Mouse (Mus musculus) MEL (cell line): ENCODE measurements around the gene Hpse2. TPM values are rescaled to one million over a fixed set of nuclear protein-coding genes. Genes with fewer than 3 reads are reported as not detected.

Source experiments
- DNase-seq: peaks from one replicate; pipeline ENCODE4 v3.0.0; 2011; ENCODE audit warnings: low read depth, low spot score
- H3K27ac ChIP-seq: 2 replicates; pipeline ENCODE4 v1.5.1; 2012; ENCODE audit warnings: low read depth, mild to moderate bottlenecking, control low read depth, low read length, moderate library complexity; ENCODE audit not compliant: control insufficient read depth
- H3K27me3 ChIP-seq, 2 experiments: fragments of 150-350 bp in 1 of 2; sonication (generic) in 1 of 2; 2 replicates each; pipeline ENCODE4 v1.6.1; 2012; ENCODE audit warnings: low read length in 2 of 2, mild to moderate bottlenecking in 2 of 2, improper control_type of control experiment in 1 of 2, moderate library complexity in 1 of 2; ENCODE audit not compliant: insufficient read depth in 2 of 2, control insufficient read depth in 1 of 2
- H3K36me3 ChIP-seq, 2 experiments: 2 replicates each; pipeline ENCODE4 v1.6.1; 2012 to 2014; ENCODE audit warnings: low read length in 2 of 2, improper control_type of control experiment in 1 of 2, inconsistent platforms in 1 of 2, mild to moderate bottlenecking in 1 of 2; ENCODE audit not compliant: insufficient read depth in 2 of 2, control insufficient read depth in 1 of 2
- H3K4me1 ChIP-seq, 2 experiments: fragments of 150-350 bp in 1 of 2; sonication (generic) in 1 of 2; 2 replicates each; pipeline ENCODE4 v1.6.1; 2012; ENCODE audit warnings: low read length in 2 of 2, improper control_type of control experiment in 1 of 2, mild to moderate bottlenecking in 1 of 2; ENCODE audit not compliant: insufficient read depth in 2 of 2, control insufficient read depth in 1 of 2
- H3K4me3 ChIP-seq, 2 experiments: fragments of 150-350 bp in 1 of 2; sonication (generic) in 1 of 2; 2 replicates each; pipeline ENCODE4 v1.5.1; 2012; ENCODE audit warnings: low read depth in 2 of 2, low read length in 2 of 2, mild to moderate bottlenecking in 2 of 2, moderate library complexity in 2 of 2, control low read depth in 1 of 2, improper control_type of control experiment in 1 of 2; ENCODE audit not compliant: control insufficient read depth in 1 of 2, insufficient read depth in 1 of 2
- H3K79me2 ChIP-seq: 2 replicates; pipeline ENCODE4 v1.6.1; 2012; ENCODE audit warnings: mild to moderate bottlenecking, low read length, moderate library complexity; ENCODE audit not compliant: control insufficient read depth, poor library complexity, insufficient read depth
- H3K9ac ChIP-seq: 2 replicates; pipeline ENCODE4 v1.6.1; 2012; ENCODE audit warnings: low read depth, mild to moderate bottlenecking, control low read depth, low read length, moderate library complexity; ENCODE audit not compliant: control insufficient read depth, poor library complexity, severe bottlenecking
- H3K9me3 ChIP-seq: fragments of 150-350 bp; sonication (generic); replicated peaks from 2 replicates; pipeline ENCODE4 v1.6.1; 2012; ENCODE audit warnings: mild to moderate bottlenecking, low read length, improper control_type of control experiment, moderate library complexity; ENCODE audit not compliant: insufficient read depth
- BHLHE40 ChIP-seq: IDR thresholded peaks from 2 replicates; pipeline ENCODE4 v1.6.1; 2012; ENCODE audit warnings: low read depth, mild to moderate bottlenecking, inconsistent platforms, low read length, improper control_type of control experiment, borderline replicate concordance
- CHD1 ChIP-seq: IDR thresholded peaks from 2 replicates; pipeline ENCODE4 v1.6.1; 2012; ENCODE audit warnings: low read depth, mild to moderate bottlenecking, inconsistent platforms, low read length, improper control_type of control experiment
- E2F4 ChIP-seq: IDR thresholded peaks from 2 replicates; pipeline ENCODE4 v1.6.1; 2011; ENCODE audit warnings: low read depth, low read length, improper control_type of control experiment, borderline replicate concordance
- EP300 ChIP-seq, 2 experiments: IDR thresholded peaks; 2 replicates each; pipeline ENCODE4 v1.6.1; 2011; ENCODE audit warnings: improper control_type of control experiment in 2 of 2, low read length in 2 of 2, low read depth in 1 of 2, mild to moderate bottlenecking in 1 of 2
- GABPA ChIP-seq: IDR thresholded peaks from 2 replicates; pipeline ENCODE4 v1.6.1; 2012; ENCODE audit warnings: low read depth, mild to moderate bottlenecking, inconsistent platforms, low read length, improper control_type of control experiment, moderate library complexity
- MAFK ChIP-seq: IDR thresholded peaks from 2 replicates; pipeline ENCODE4 v1.6.1; 2011; ENCODE audit warnings: low read depth, mild to moderate bottlenecking, low read length, improper control_type of control experiment, borderline replicate concordance
- MYB ChIP-seq: IDR thresholded peaks from 2 replicates; pipeline ENCODE4 v1.6.1; 2011; ENCODE audit warnings: mild to moderate bottlenecking, low read depth, low read length, improper control_type of control experiment
- MYC ChIP-seq: IDR thresholded peaks from 2 replicates; pipeline ENCODE4 v1.6.1; 2011; ENCODE audit warnings: low read depth, mild to moderate bottlenecking, low read length, improper control_type of control experiment, moderate library complexity
- NRF1 ChIP-seq: IDR thresholded peaks from 2 replicates; pipeline ENCODE4 v1.6.1; 2014; ENCODE audit warnings: low read depth, mild to moderate bottlenecking, inconsistent platforms, low read length, improper control_type of control experiment, moderate library complexity; ENCODE audit not compliant: poor library complexity, insufficient read depth, severe bottlenecking
- POLR2A ChIP-seq, 2 experiments: IDR thresholded peaks; 2 replicates each; pipeline ENCODE4 v1.6.1; 2011 to 2012; ENCODE audit warnings: low read length in 2 of 2, mild to moderate bottlenecking in 2 of 2, control low read depth in 1 of 2, improper control_type of control experiment in 1 of 2, low read depth in 1 of 2, moderate library complexity in 1 of 2; ENCODE audit not compliant: control insufficient read depth in 1 of 2, insufficient read depth in 1 of 2, poor library complexity in 1 of 2
- POLR2AphosphoS2 ChIP-seq: IDR thresholded peaks from 2 replicates; pipeline ENCODE4 v1.6.1; 2011; ENCODE audit warnings: low read length, improper control_type of control experiment
- RAD21 ChIP-seq: IDR thresholded peaks from 2 replicates; pipeline ENCODE4 v1.6.1; 2011; ENCODE audit warnings: mild to moderate bottlenecking, low read depth, low read length, improper control_type of control experiment
- SIN3A ChIP-seq: IDR thresholded peaks from 2 replicates; pipeline ENCODE4 v1.6.1; 2012; ENCODE audit warnings: low read length, improper control_type of control experiment, inconsistent platforms
- SMC3 ChIP-seq: IDR thresholded peaks from 2 replicates; pipeline ENCODE4 v1.6.1; 2011; ENCODE audit warnings: low read depth, low read length, improper control_type of control experiment
- TAL1 ChIP-seq: IDR thresholded peaks from 2 replicates; pipeline ENCODE4 v1.6.1; 2012; ENCODE audit warnings: mild to moderate bottlenecking, inconsistent platforms, low read length, moderate library complexity, mixed read lengths
- TCF12 ChIP-seq: IDR thresholded peaks from 2 replicates; pipeline ENCODE4 v1.6.1; 2014; ENCODE audit warnings: low read depth, mild to moderate bottlenecking, inconsistent platforms, low read length, improper control_type of control experiment, moderate library complexity
- UBTF ChIP-seq: IDR thresholded peaks from 2 replicates; pipeline ENCODE4 v1.6.1; 2012; ENCODE audit warnings: low read depth, mild to moderate bottlenecking, inconsistent platforms, low read length, improper control_type of control experiment, moderate library complexity, borderline replicate concordance; ENCODE audit not compliant: insufficient read depth
- USF1 ChIP-seq: IDR thresholded peaks from 2 replicates; pipeline ENCODE4 v1.6.1; 2014; ENCODE audit warnings: low read depth, mild to moderate bottlenecking, inconsistent platforms, low read length, improper control_type of control experiment, moderate library complexity
- ZC3H11A ChIP-seq: IDR thresholded peaks from 2 replicates; pipeline ENCODE4 v1.6.1; 2012; ENCODE audit warnings: low read depth, mild to moderate bottlenecking, inconsistent platforms, low read length, improper control_type of control experiment
- ZMIZ1 ChIP-seq: IDR thresholded peaks from 2 replicates; pipeline ENCODE4 v1.6.1; 2012; ENCODE audit warnings: low read depth, mild to moderate bottlenecking, inconsistent platforms, low read length, improper control_type of control experiment, moderate library complexity
- ZNF384 ChIP-seq: IDR thresholded peaks from 2 replicates; pipeline ENCODE4 v1.6.1; 2012; ENCODE audit warnings: low read depth, mild to moderate bottlenecking, inconsistent platforms, low read length, improper control_type of control experiment
- polyA plus RNA-seq, 2 experiments: library from polyadenylated mRNA; stranded (reverse) in 1 of 2; unstranded in 1 of 2; fragments of >175 nt in 1 of 2; fragments of >200 nt in 1 of 2; gene quantifications; 2 replicates each; pipeline versions ENCODE4 v1.2.1 to v1.2.4; 2012; ENCODE audit warnings: low replicate concordance in 2 of 2, low read depth in 1 of 2; ENCODE audit not compliant: insufficient read length in 2 of 2, insufficient read depth in 1 of 2, missing spikeins in 1 of 2
- total RNA-seq: library from RNA; depleted of rRNA; stranded (reverse); fragments of 300-350 nt; gene quantifications from 2 replicates; pipeline ENCODE4 v1.2.3, GENCODE M21; 2012

Hpse2 gene
- total and polyA plus RNA-seq, 3 experiments = not detected

DNA sequence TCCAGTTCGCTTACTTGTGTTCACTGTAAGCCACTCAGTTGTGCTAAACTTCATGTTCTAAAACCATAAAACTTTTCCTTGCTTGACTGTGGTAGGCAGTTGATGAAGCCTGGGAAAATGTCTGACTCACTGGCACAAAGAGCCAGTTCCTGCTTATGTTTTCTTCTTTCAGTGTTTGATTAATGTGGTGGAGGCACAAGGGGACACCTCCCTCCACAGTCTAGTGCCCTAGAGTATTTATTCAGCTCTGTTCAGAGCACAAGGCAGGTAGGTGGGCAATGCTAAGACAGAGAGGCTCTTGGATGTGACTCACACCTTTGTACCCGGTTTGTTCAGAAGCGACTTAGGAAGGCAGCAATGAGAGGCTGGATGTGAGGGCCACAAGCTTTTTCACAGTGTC lies 560.3 kb downstream of the Hpse2 start:
- Histone ChIP-seq H3K27ac (no peak overlapping the region), H3K27me3 (peaks cover 6 to 8% of the 10 kb centered on the region in 2 experiments; a peak in 3 of 4 replicates), H3K36me3 (no peaks in the 10 kb centered on the region), H3K4me1 (no peaks in the 10 kb centered on the region), H3K4me3 (no peak overlapping the region), H3K9ac (no peak overlapping the region), H3K79me2 (no peaks in the 10 kb centered on the region), H3K9me3 (no peaks in the 10 kb centered on the region)
- TF ChIP-seq GABPA = no peak
- no peak for TF ChIP-seq USF1
- no peak for TF ChIP-seq E2F4
- TF ChIP-seq MYB = no peak
- TF ChIP-seq CHD1 = no peak
- TF ChIP-seq MYC = no peak
- TF ChIP-seq RAD21 = no peak
- no peak for TF ChIP-seq TCF12
- no peak for TF ChIP-seq TAL1
- TF ChIP-seq SIN3A = no peak
- no peak for TF ChIP-seq POLR2A (IDR thresholded peaks at IDR 0.05; ENCODE audit: control insufficient read depth in 1 of 2, insufficient read depth in 1 of 2, low read depth in 1 of 2, low read length in 2 of 2, poor library complexity in 1 of 2)
- no peak for TF ChIP-seq BHLHE40
- TF ChIP-seq NRF1 = no peak
- TF ChIP-seq ZNF384 = no peak
- TF ChIP-seq MAFK = no peak
- TF ChIP-seq SMC3 = no peak
- no peak for TF ChIP-seq ZMIZ1
- TF ChIP-seq POLR2AphosphoS2 = no peak
- TF ChIP-seq UBTF = no peak
- no peak for TF ChIP-seq ZC3H11A
- DNase-seq = no peak

DNA sequence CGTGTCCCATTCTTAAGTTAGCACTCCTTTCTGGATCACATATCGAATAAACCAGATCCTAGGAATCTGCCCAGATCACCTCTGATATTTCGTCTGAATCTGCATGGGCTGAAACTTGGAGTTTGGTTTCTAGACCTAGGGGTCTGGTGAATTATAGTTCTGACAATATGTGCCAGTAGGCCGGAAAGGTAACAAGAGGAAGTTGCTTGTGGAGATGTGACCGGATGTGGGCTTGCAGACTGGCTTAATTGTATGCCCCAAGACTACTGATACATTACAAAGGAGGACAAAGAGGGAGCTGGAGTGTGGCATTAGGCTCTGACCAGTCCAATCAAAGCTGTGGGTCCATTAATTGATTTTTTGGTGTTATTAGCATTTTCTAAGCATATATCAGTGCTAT lies 568.0 kb downstream of the Hpse2 start:
- H3K4me3 ChIP-seq = no peak overlapping the region
- TF ChIP-seq EP300 (IDR thresholded peaks at IDR 0.05; ENCODE audit: low read depth in 1 of 2, low read length in 2 of 2) = no peak
- TF ChIP-seq MAFK = no peak
- H3K79me2 ChIP-seq = no peaks in the 10 kb centered on the region
- H3K27ac ChIP-seq = no peak overlapping the region
- no peaks in the 10 kb centered on the region for H3K36me3 ChIP-seq
- no peak overlapping the region for H3K9ac ChIP-seq
- H3K27me3 ChIP-seq = peaks cover 5 to 8% of the 10 kb centered on the region in 2 experiments
- H3K9me3 ChIP-seq = no peaks in the 10 kb centered on the region
- DNase-seq = no peak
- no peaks in the 10 kb centered on the region for H3K4me1 ChIP-seq
